Mouse (Mus musculus): ENCODE measurements at regions not wholly inside any gene's neighbourhood (a gene's known extent, or its start where the extent isn't known, plus 50 kb on each side); places are given as distances from the start of the nearest gene placed in this dataset.

DNA sequence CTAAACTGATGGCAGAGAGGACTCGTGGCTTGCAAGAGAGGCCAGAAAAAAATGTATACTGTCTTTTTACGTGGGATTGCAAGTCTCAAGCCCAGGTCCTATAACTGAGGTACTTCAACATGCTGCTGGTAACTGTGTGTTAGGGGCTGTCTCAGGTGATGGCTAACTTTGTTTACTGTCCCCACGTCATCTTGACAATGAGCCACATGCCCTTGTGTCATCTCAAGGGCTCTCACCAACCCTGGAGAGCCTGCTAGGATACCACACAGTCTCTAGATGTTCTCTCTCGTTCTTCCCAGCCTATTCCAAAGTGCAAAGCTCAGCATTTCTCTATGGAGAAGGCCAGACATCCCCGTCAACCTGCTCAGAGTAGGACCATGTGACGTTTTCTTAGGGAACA lies 340.6 kb upstream of the Tbx3 start:
- H3K27ac ChIP-seq (replicated peaks), result no peak overlapping the region
- H3K4me3 ChIP-seq (replicated peaks), result no peak overlapping the region
- no peak overlapping the region for H3K4me2 ChIP-seq (replicated peaks)
- no peaks in the 10 kb centered on the region for H3K9me3 ChIP-seq (replicated peaks)
- H3K4me1 ChIP-seq, result no peaks in the 10 kb centered on the region
- H3K9ac ChIP-seq, result no peak overlapping the region
- H3K27me3 ChIP-seq, result no peaks in the 10 kb centered on the region
- H3K36me3 ChIP-seq, result no peaks in the 10 kb centered on the region
- whole genome bisulfite sequencing, result 79% methylated on average over 6 of the region's 6 CpGs
- ATAC-seq (ENCODE audit: insufficient number of reproducible peaks, low FRiP score, low TSS enrichment, low read depth), result no peak

DNA sequence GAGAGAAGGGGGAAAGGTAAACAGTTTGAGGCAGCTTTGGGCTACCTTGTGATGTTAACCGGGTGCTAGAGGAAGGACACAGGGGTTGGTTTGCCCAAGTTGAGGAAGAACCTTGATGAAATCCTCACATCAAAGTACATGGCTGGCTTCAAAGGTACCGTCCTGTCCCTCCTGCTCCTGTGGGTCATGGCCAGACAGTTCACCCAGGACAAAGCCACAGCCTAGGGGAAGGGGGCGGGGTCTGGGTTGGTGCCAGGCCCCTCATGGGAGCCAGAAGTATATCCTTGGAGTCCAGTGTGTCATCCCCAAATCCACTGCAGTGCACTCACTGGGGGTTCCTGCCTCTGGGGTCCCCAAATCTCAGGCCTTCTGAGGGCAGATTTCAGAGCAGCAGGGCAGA lies 339.0 kb upstream of the Tbx3 start:
- Histone ChIP-seq H3K4me3 (replicated peaks) (no peak overlapping the region), H3K4me1 (no peaks in the 10 kb centered on the region), H3K4me2 (replicated peaks) (no peak overlapping the region), H3K27ac (replicated peaks) (no peak overlapping the region), H3K27me3 (no peaks in the 10 kb centered on the region), H3K36me3 (no peaks in the 10 kb centered on the region), H3K9ac (no peak overlapping the region), H3K9me3 (replicated peaks) (no peaks in the 10 kb centered on the region)
- WGBS, result 63% methylated on average over 3 of the region's 3 CpGs
- ATAC-seq (ENCODE audit: insufficient number of reproducible peaks, low FRiP score, low TSS enrichment, low read depth), result no peak

DNA sequence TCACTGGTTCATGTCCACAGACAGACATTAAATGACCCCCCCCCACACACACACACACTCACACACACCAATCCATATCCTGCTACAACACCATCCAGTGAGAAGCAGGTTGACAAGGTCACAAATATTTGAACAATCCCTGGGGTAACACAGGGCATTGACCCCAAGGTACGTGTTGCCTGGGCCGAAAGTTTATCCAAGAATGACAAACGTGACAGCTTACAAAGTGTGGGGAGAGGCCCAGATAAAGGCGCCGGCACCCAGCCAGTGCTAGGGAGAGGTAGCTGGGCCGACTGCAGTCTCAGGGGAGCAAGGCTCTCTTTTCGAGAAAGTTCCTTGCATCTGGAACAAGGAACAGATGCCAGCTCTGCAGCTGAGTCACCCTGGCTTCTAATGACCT lies 337.8 kb upstream of the Tbx3 start:
- no peaks in the 10 kb centered on the region for H3K4me1 ChIP-seq
- WGBS, result 61% methylated on average over 7 of the region's 7 CpGs
- no peaks in the 10 kb centered on the region for H3K27me3 ChIP-seq
- H3K9ac ChIP-seq, result no peak overlapping the region
- no peak overlapping the region for H3K27ac ChIP-seq (replicated peaks)
- no peak overlapping the region for H3K4me2 ChIP-seq (replicated peaks)
- no peaks in the 10 kb centered on the region for H3K9me3 ChIP-seq (replicated peaks)
- no peaks in the 10 kb centered on the region for H3K36me3 ChIP-seq
- ATAC-seq (ENCODE audit: insufficient number of reproducible peaks, low FRiP score, low TSS enrichment, low read depth), result no peak
- no peak overlapping the region for H3K4me3 ChIP-seq (replicated peaks)

DNA sequence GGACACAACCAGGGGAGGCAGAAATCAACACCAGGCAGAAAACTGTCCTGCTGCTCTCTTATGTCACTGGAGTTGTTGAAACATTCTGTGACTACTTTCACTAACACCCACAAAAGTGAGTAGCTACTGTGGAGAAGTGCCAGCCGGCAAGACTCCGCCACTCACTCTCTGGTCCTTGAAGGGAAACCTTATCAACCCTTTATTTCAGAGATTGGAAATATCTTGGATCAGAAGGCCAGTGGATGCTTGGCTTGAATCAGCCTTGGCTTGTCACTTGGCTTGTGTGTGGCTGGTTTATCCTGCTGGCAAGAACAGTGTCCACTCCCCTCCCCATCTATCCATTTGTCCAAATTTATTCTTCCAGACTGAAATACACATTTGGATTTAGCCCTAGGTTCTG lies 335.3 kb upstream of the Tbx3 start:
- no peaks in the 10 kb centered on the region for H3K9me3 ChIP-seq (replicated peaks)
- H3K27ac ChIP-seq (replicated peaks), result no peak overlapping the region
- no peak overlapping the region for H3K4me2 ChIP-seq (replicated peaks)
- H3K4me1 ChIP-seq, result no peaks in the 10 kb centered on the region
- no peak overlapping the region for H3K9ac ChIP-seq
- WGBS, result 91% methylated on average over 2 of the region's 2 CpGs
- no peaks in the 10 kb centered on the region for H3K36me3 ChIP-seq
- no peak overlapping the region for H3K4me3 ChIP-seq (replicated peaks)
- no peaks in the 10 kb centered on the region for H3K27me3 ChIP-seq
- no peak for ATAC-seq (ENCODE audit: insufficient number of reproducible peaks, low FRiP score, low TSS enrichment, low read depth)

DNA sequence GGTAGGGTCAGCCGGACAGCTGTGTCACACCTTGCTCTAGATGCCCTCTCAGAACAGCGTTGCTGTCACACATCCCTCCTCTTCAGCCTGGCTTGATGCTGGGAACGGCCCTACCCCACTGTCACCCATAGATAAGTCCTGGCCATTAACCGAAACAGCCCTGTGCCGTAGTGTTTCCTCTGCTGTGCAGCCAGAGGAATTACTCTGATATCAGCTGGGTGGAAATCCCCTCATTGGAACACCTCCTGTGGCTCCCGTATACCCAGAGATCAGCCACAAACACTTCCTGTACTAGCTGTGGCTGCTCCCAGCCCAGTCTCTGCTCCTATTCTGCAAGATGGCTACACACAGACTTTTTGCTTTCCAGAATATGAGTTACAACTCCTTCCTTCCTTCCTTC lies 334.5 kb upstream of the Tbx3 start:
- Histone ChIP-seq H3K9ac (no peak overlapping the region), H3K9me3 (replicated peaks) (no peaks in the 10 kb centered on the region), H3K27ac (replicated peaks) (no peak overlapping the region), H3K36me3 (no peaks in the 10 kb centered on the region), H3K27me3 (no peaks in the 10 kb centered on the region), H3K4me3 (replicated peaks) (no peak overlapping the region), H3K4me1 (no peaks in the 10 kb centered on the region), H3K4me2 (replicated peaks) (no peak overlapping the region)
- 84% methylated on average over 6 of the region's 6 CpGs for WGBS
- ATAC-seq (ENCODE audit: insufficient number of reproducible peaks, low FRiP score, low TSS enrichment, low read depth), result no peak

DNA sequence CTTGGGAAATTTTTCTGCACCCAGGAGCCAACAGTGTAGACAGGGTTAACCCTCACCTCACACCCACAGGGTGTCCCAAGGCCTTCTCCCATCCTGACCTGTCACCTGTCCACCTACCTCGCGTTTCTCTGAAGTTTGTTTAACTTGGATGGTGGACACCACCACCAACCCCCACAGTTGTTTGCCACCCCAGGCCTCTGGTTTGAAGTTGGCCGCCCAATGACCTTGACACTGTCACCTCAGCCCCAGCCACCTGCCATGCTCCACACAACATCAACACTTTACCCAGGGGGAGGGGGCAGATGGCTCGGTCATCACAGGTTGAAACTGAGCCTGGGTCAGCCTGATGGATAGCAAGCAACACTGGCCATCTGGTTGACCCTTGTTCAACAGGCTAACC lies 332.7 kb upstream of the Tbx3 start:
- no peak for ATAC-seq (ENCODE audit: insufficient number of reproducible peaks, low FRiP score, low TSS enrichment, low read depth)
- H3K4me2 ChIP-seq (replicated peaks), result no peak overlapping the region
- WGBS, result 93% methylated on average over 4 of the region's 4 CpGs
- no peak overlapping the region for H3K9ac ChIP-seq
- H3K36me3 ChIP-seq, result no peaks in the 10 kb centered on the region
- H3K27ac ChIP-seq (replicated peaks), result no peak overlapping the region
- no peaks in the 10 kb centered on the region for H3K9me3 ChIP-seq (replicated peaks)
- H3K4me1 ChIP-seq, result no peaks in the 10 kb centered on the region
- H3K4me3 ChIP-seq (replicated peaks), result no peak overlapping the region
- no peaks in the 10 kb centered on the region for H3K27me3 ChIP-seq

DNA sequence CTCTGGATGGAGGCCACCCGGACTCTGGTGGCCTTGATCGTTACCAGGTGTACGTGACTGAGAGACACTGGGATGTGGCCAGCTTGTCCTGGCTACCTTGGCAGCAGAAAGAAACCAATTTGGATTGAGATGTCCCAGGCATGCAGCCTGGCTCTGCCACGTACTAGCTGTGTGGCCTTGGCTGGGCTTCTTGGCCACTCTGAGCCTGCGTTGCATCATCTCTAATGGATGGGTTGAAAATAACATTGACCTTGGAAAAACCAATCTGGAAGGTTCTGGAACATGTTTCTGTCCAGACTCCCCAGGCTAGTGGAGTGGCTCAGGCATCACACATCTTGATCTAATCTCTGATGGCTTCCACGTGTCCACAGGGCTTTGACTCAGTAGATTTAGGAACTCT lies 331.8 kb upstream of the Tbx3 start:
- no peak for ATAC-seq (ENCODE audit: insufficient number of reproducible peaks, low FRiP score, low TSS enrichment, low read depth)
- H3K27me3 ChIP-seq, result no peaks in the 10 kb centered on the region
- no peaks in the 10 kb centered on the region for H3K9me3 ChIP-seq (replicated peaks)

DNA sequence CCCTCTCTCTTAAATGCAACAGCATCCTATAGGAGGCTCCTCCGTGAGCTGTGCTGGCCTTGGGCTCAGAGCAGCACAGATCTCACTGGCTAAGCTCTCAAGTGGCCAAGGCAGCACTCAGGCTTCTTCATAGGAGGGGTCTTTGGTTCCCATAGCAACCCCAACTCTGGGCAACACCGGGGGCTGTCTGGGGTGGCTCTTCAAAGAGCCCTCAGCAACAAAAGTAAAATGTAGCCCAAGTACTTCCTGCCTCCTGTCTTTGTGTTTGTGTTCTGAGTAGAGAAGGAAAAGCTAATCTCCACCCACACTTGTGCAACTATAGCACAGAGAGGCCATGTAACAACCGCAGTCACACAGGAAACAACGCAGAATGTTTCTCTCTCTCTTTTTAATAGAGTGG lies 322.2 kb upstream of the Tbx3 start:
- ATAC-seq (ENCODE audit: insufficient number of reproducible peaks, low FRiP score, low TSS enrichment, low read depth), result no peak

More for the DNA sequence above, 331.8 kb upstream of the Tbx3 start:
- H3K36me3 ChIP-seq, result no peaks in the 10 kb centered on the region
- no peak overlapping the region for H3K27ac ChIP-seq (replicated peaks)
- H3K4me2 ChIP-seq (replicated peaks), result no peak overlapping the region
- no peaks in the 10 kb centered on the region for H3K4me1 ChIP-seq
- no peak overlapping the region for H3K4me3 ChIP-seq (replicated peaks)
- no peak overlapping the region for H3K9ac ChIP-seq
- 87% methylated on average over 6 of the region's 6 CpGs for WGBS

DNA sequence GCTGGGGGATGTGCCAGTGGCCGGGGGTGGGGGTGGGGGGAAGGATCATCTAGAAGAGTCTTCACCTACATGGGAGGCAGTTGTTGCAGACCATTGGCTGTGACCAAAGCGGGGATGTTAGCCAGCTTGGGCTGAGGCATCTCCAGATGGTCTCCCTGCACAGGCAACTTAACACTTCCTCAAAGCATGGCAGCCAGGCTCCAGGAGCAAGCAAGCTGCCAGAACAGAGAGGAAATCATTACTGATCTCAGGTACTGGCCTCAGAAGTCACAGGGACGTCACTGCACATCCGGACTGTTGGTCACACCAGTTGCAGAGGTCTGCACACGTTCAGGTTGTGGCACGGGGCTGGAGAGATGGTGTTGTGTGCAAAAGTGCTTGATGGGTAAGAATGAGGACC lies 321.1 kb upstream of the Tbx3 start:
- Histone ChIP-seq H3K4me3 (replicated peaks) (no peak overlapping the region), H3K4me1 (no peaks in the 10 kb centered on the region), H3K9ac (no peak overlapping the region), H3K36me3 (no peaks in the 10 kb centered on the region), H3K27me3 (no peaks in the 10 kb centered on the region), H3K9me3 (replicated peaks) (no peaks in the 10 kb centered on the region), H3K27ac (replicated peaks) (no peak overlapping the region), H3K4me2 (replicated peaks) (no peak overlapping the region)
- WGBS, result 73% methylated on average over 6 of the region's 6 CpGs
- no peak for ATAC-seq (ENCODE audit: insufficient number of reproducible peaks, low FRiP score, low TSS enrichment, low read depth)

More for the DNA sequence above, 322.2 kb upstream of the Tbx3 start:
- no peak overlapping the region for H3K9ac ChIP-seq
- no peaks in the 10 kb centered on the region for H3K4me1 ChIP-seq
- H3K4me2 ChIP-seq (replicated peaks), result no peak overlapping the region
- no peaks in the 10 kb centered on the region for H3K27me3 ChIP-seq
- WGBS, result 54% methylated on average over 4 of the region's 4 CpGs
- no peak overlapping the region for H3K27ac ChIP-seq (replicated peaks)
- no peaks in the 10 kb centered on the region for H3K9me3 ChIP-seq (replicated peaks)
- H3K4me3 ChIP-seq (replicated peaks), result no peak overlapping the region
- no peaks in the 10 kb centered on the region for H3K36me3 ChIP-seq

DNA sequence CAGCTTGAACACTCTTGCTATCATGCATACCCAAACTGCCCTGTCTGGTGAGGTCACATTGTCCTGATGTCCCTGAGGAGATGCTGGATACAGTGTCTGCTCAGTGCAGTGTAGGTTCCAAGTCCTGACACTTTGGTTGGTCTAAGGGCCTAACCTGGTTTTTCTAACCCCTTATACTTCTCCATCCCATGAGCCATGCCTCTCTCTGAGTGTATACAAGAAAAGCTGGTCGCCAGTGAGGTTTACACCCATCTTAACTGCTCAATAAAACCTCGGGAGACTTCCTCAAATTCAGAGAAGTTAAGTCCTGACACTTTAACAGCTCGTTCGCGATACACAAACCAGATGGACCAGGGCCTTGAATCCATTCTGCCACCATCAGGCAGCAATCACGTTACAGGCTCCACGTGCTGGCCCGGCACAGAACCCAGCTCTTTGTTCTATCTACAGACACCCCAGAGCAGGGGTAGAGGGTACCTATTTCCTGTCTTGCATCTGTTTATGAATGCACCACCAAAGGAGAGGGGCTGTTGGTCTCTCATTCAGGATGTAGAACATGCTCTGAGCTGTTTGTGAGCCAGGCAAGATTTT lies 320.0 kb upstream of the Tbx3 start:
- no peak overlapping the region for H3K4me2 ChIP-seq (replicated peaks)
- H3K27me3 ChIP-seq, result no peaks in the 10 kb centered on the region
- H3K9me3 ChIP-seq (replicated peaks), result no peaks in the 10 kb centered on the region
- no peak for ATAC-seq (ENCODE audit: insufficient number of reproducible peaks, low FRiP score, low TSS enrichment, low read depth)
- WGBS, result 43% methylated on average over 8 of the region's 8 CpGs
- H3K36me3 ChIP-seq, result no peaks in the 10 kb centered on the region
- H3K27ac ChIP-seq (replicated peaks), result no peak overlapping the region
- H3K9ac ChIP-seq, result no peak overlapping the region
- H3K4me1 ChIP-seq, result no peaks in the 10 kb centered on the region
- no peak overlapping the region for H3K4me3 ChIP-seq (replicated peaks)

DNA sequence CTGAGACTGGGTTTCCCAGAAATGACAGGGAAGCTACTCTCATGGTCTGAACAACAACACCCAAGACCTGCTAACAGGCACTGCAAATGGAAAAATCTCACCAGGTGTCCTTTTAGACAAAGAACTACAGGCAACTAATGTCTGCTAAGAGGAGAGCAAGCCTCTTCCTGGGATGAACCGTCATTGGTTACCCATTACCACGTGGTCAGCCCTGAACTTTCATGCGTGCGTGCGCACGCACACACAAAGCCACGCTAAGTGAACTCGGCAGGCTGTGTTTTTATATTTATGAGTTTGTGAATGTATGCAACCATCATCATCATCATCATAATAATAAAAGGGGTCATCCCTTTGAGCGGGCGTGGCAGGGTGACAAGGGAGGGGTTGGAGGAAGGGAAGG lies 315.0 kb upstream of the Tbx3 start:
- no peaks in the 10 kb centered on the region for H3K4me1 ChIP-seq
- WGBS, result 94% methylated on average over 10 of the region's 10 CpGs
- H3K9me3 ChIP-seq (replicated peaks), result no peaks in the 10 kb centered on the region
- H3K27ac ChIP-seq (replicated peaks), result no peak overlapping the region
- H3K27me3 ChIP-seq, result no peaks in the 10 kb centered on the region
- H3K36me3 ChIP-seq, result no peaks in the 10 kb centered on the region
- H3K9ac ChIP-seq, result no peak overlapping the region
- no peak for ATAC-seq (ENCODE audit: insufficient number of reproducible peaks, low FRiP score, low TSS enrichment, low read depth)
- H3K4me2 ChIP-seq (replicated peaks), result no peak overlapping the region
- no peak overlapping the region for H3K4me3 ChIP-seq (replicated peaks)

DNA sequence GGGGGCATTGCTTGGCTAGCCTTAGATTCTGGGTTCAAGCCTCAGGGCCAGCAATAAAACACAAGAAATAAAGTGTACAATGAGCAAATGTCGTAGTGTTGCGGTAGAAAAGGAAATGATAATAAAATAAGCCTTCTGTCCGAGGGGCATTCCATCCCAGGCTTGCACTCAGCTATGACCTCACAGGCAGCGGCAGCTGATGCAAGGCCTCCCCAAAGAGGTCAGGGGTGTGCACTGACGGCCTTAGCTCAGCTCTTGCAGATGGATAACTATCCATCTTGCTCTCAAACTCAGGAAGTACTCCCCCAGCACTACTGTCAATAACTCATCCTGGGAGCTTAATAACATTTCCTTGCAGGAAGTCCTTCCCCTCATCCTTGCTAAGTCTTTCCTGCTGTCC lies 314.4 kb upstream of the Tbx3 start:
- no peaks in the 10 kb centered on the region for H3K4me1 ChIP-seq
- H3K9ac ChIP-seq, result no peak overlapping the region
- no peak for ATAC-seq (ENCODE audit: insufficient number of reproducible peaks, low FRiP score, low TSS enrichment, low read depth)
- no peak overlapping the region for H3K27ac ChIP-seq (replicated peaks)
- WGBS, result 67% methylated on average over 5 of the region's 5 CpGs
- H3K36me3 ChIP-seq, result no peaks in the 10 kb centered on the region
- no peak overlapping the region for H3K4me2 ChIP-seq (replicated peaks)
- no peaks in the 10 kb centered on the region for H3K27me3 ChIP-seq
- H3K4me3 ChIP-seq (replicated peaks), result no peak overlapping the region
- no peaks in the 10 kb centered on the region for H3K9me3 ChIP-seq (replicated peaks)

Measured in embryonic facial prominence, embryonic 15.5 days (tissue).